Mouse (Mus musculus): ENCODE data around the gene Arhgap27.

GRCm38 (mm10) chr11:103399050-103399449 is 35.6 kb upstream of the Arhgap27 start:
- no peak for TF ChIP-seq HCFC1 (IDR thresholded peaks at IDR 0.05; ENCODE audit: borderline replicate concordance, insufficient read depth, low read length)
- no peak for TF ChIP-seq ZNF384 (IDR thresholded peaks at IDR 0.05; ENCODE audit: low read depth, low read length)
- TF ChIP-seq ZC3H11A (IDR thresholded peaks at IDR 0.05; ENCODE audit: borderline replicate concordance, low read depth, low read length): no peak
- TF ChIP-seq MAFK (IDR thresholded peaks at IDR 0.05; ENCODE audit: insufficient read depth, low read depth, low read length): no peak
